Mouse (Mus musculus): ENCODE measurements around the gene Tmem213.
A peak's percentile ranks its signal among the peaks of the same experiment; 100 is the strongest.

The Tmem213 gene

DNA sequence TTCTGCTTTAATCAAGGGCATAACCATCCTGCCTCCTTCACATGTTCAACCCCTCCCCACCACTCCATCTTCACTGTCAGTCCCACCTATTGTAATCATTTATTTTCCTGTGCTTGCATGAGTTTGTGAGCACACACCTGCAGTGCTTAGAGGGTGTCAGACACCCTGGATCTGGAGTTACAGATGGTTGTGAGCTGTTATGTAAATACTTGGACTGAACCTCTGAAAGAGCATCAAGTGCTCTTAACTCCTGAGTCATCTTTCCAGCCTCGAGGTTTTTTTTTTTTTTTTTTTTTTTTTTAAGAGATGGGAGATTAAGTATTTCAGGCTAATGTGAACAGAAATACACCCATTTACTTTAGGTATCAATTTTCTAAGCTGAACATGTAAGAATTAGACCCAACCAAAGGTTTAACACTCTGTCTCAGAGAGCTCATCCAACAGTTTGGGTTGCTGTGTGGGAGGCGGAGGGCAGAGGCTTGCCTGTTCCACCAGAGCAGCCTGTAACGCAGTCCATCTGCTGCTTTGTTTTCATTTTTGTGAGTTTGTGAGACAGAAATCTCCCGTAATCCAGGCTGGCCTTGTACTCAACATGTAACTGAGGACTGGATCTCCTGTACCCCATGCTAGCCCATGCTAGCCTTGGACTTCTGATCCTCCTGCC lies 7.2 kb downstream of the Tmem213 start:
- DNase-seq (ENCODE audit: low spot score in 2 of 2): no peak

GRCm38 (mm10) chr6:38118341-38118740 lies 9.3 kb downstream of the Tmem213 start:
- no peak for DNase-seq (ENCODE audit: low spot score in 2 of 2)

GRCm38 (mm10) chr6:38120681-38121371 lies 11.8 kb downstream of the Tmem213 start:
- no peak for DNase-seq (ENCODE audit: low spot score in 2 of 2)

- no peak for DNase-seq (ENCODE audit: low spot score in 2 of 2)
These were observed 12.8 kb downstream of the Tmem213 start for GRCm38 (mm10) chr6:38121843-38122242.

GRCm38 (mm10) chr6:38122791-38123190 lies 13.7 kb downstream of the Tmem213 start:
- no peak for DNase-seq (ENCODE audit: low spot score in 2 of 2)

DNA sequence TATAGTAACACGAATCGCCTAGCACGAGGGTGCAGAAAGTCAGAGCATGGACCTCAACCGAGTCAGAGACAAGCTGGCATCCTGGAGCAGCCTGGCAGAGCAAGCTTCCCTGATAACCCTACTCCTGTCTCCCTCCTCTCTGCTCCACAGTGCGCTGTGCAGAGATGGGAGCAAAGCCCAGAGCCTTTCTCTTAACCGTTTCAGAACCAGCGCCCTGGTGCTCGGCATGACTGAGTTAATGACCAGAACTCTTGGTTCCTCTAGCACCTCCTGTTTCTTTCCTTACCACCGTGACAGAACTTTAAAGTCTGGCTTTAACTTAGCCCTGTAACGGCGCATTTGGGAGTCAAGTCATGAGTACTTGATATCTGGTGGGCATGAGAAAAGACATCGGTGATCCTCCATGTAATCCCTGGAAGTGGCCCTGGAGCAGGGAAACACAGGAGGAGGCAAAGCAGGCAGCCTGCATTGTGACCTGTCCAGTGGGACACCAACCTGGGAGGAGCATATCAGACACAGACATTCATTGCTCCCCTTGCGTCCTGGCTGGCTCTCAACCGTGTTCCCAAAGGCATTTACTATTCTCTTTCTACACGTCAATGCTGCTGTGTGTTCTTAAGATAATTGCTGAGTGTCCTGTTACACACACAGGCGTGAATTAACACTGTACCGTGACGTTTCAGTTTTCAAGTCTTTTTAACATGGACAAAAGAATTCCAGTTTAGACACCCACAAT lies 14.6 kb downstream of the Tmem213 start:
- DNase-seq (ENCODE audit: low spot score in 2 of 2): no peak

GRCm38 (mm10) chr6:38124207-38124835 lies 15.3 kb downstream of the Tmem213 start, which contains the start of gene Atp6v0a4:
Atp6v0a4 (minus strand) TSS chr6:38124586.
- DNase-seq (ENCODE audit: low spot score in 2 of 2): no peak

DNA sequence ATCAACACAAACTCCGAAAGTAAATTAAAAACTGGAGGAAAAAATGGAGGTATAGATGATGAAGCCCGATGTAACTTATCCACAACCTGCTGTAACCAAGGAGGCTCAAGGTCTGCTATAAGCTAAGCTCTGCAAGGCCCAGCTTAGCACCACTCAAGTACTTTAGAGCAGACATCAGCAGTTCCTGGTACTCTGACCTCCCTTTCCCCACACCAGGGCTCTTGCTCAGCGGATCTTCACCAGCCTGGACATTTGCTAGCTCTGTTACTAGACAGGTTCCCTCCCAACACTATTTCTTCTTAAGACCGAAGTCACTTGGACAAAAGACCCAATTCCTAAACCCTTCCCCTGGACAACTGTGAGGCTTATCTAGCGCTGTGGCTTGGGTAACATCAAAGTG lies 15.8 kb downstream of the Tmem213 start:
- DNase-seq (ENCODE audit: low spot score in 2 of 2): no peak

GRCm38 (mm10) chr6:38125462-38125861 lies 16.4 kb downstream of the Tmem213 start:
- no peak for DNase-seq (ENCODE audit: low spot score in 2 of 2)

DNA sequence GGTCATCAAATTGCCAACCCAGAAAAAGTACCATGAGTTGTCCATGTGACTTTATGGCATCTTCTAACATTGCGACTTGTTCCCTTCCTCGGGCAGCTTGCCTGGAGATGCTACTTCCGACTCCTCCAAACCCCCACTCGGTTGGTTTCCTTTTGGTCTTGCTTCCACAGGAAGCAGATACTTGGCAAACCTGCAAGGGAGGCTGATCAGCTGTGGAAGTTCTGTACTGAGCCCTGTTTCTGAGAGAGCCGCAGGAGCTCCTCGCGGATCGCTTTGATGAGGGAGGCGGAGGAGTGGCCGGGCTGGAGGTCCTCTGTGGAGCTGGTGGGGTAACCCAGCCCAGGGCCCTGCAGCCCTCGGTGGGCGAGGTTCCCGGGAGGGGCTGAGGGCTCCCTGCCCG lies 19.1 kb downstream of the Tmem213 start:
- DNase-seq (ENCODE audit: low spot score in 2 of 2): no peak

DNA sequence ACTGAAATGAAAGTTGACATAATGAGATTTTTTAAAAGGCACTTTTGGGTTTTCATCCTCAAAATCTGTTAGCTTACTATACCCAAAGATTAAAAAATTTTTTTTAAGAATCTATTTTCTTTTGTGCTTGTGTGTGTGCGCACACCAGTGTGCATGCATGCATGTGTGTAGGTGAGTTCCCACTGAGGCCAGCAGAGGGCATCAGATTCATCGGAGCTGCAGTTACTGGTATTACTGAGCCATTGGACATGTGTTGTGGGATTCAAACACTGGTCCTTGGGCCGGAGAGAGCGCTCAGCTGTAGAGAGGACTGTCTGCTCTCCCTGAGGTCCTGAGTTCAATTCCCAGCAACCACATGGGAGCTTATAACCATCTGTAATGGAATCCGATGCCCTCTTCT lies 20.8 kb downstream of the Tmem213 start:
- no peak for DNase-seq (ENCODE audit: low spot score in 2 of 2)

- DNase-seq (ENCODE audit: low spot score in 2 of 2): peak in 1 of 2 experiments; percentile 25
These were observed 22.8 kb downstream of the Tmem213 start for GRCm38 (mm10) chr6:38131801-38132231.

- no peak for DNase-seq (ENCODE audit: low spot score in 2 of 2)
These were observed 25.9 kb downstream of the Tmem213 start for GRCm38 (mm10) chr6:38134806-38135559.

DNA sequence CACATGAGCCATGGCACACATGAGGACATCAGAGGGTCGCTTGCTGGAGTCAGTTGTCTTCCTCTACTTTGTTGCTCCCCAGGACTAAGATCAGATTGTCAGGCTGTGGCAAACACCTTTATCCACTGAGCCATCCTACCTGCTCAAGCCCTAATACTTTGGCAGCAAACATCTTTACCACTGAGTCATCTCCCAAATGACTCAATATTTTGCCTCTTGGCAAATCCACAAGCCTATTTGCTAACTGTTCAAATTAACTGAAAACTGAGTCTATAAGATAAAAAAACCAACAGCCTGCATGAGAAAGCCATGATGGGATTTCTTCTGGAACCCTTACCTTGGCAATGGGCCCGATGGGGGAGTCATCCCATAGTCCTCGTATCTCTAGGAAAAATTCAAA lies 30.0 kb downstream of the Tmem213 start:
- no peak for DNase-seq (ENCODE audit: low spot score in 2 of 2)

DNA sequence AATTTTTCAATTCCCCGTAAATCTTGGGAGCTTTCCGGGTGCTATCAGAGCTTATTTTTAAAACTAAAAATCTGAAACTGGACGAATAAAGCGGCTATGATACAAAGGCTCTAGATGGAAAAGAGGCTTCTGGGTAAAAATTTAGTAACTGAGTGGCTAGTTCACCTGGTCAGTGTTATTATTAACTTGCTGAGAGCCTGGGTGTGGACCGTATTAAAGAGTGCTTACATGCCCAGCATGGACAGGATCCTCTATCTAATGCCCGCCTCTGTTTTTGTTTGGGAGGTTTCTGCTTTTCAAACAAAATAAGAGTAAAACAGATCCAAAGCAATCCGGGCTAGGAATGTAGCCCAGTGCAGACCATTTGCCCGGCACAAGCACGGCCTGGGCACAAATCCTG lies 31.3 kb downstream of the Tmem213 start:
- DNase-seq (ENCODE audit: low spot score in 2 of 2): no peak

GRCm38 (mm10) chr6:38144161-38144998 lies 35.3 kb downstream of the Tmem213 start:
- no peak for DNase-seq (ENCODE audit: low spot score in 2 of 2)

DNA sequence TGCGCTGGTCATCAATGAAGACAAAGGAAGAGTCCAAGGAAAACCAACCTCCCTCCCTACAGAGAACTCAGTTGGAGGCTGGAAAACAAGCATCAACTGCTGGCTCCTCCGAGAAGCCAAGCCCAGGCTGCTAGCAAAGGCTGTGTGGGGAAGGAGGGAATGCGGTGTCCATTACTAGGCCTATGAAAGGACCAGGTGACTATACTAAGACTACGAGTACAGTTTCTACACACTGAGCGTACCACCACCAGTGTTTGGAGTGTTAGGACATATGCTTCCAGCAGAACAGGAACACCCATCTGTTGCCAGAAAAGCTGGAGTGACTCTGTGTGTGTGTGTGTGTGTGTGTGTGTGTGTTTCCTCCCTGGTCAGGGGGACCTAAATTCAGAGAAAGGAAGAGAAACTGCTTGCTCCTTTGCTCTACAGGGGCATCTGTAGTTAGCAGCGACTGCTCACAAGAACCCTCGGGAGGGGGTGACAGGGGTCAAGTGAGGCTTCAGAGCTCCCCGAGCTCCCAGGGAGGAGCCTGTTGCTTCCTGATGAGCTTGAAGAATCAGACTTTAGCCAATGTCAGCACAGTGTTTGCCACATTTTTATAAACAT lies 36.5 kb downstream of the Tmem213 start:
- DNase-seq (ENCODE audit: low spot score in 2 of 2): no peak

- DNase-seq (ENCODE audit: low spot score in 2 of 2): no peak
These were observed 38.2 kb downstream of the Tmem213 start for GRCm38 (mm10) chr6:38147301-38147700.

GRCm38 (mm10) chr6:38148626-38149025 lies 39.6 kb downstream of the Tmem213 start:
- DNase-seq (ENCODE audit: low spot score in 2 of 2): no peak

- DNase-seq (ENCODE audit: low spot score in 2 of 2): no peak
These were observed 40.4 kb downstream of the Tmem213 start for GRCm38 (mm10) chr6:38149483-38149882.

Data from cerebellum, postnatal 4 days (tissue).